ENCODE assay signal across 25 mouse cellular contexts in genomic region chr1:92914993-92915392, GRCm38 (mm10). TPM values are rescaled to one million over a fixed set of nuclear protein-coding genes. Genes with fewer than 3 reads are reported as not detected.
"Had no signal": no experiment of that assay in that cellular context is flagged by ENCODE, and none has a peak within 500 bp of the region (broad histone marks: within the 10 kb centered on the region; RNA-seq: fewer than 3 reads in every experiment).

No protein-coding gene starts in this region.

- H3K9me3 ChIP-seq: heart, embryonic 10.5 days; heart, embryonic 12.5 days; hindbrain, embryonic 13.5 days; hindbrain, embryonic 15.5 days; limb, embryonic 13.5 days; limb, embryonic 15.5 days; liver, embryonic 12.5 days had no signal

- H3K9ac ChIP-seq: heart, embryonic 12.5 days; hindbrain, embryonic 15.5 days; limb, embryonic 13.5 days; limb, embryonic 15.5 days; liver, embryonic 12.5 days; liver, embryonic 14.5 days had no signal

- H3K4me3 ChIP-seq: heart, embryonic 10.5 days; heart, embryonic 12.5 days; hindbrain, embryonic 13.5 days; hindbrain, embryonic 15.5 days; limb, embryonic 13.5 days; limb, embryonic 15.5 days; liver, embryonic 12.5 days had no signal

- DNase-seq: gastrocnemius, postnatal 14 days; gastrocnemius, postnatal 36 days; heart, adult 18-20 months; heart, postnatal 10 days; heart, postnatal 36 days; kidney, adult 11 months; kidney, adult 2 months; kidney, adult 9 months; kidney, postnatal 14 days; kidney, postnatal 36 days; layer of hippocampus, adult 9-11 months; left cerebral cortex, postnatal 4 days had no signal

- H3K4me2 ChIP-seq: heart, embryonic 12.5 days; hindbrain, embryonic 13.5 days; hindbrain, embryonic 15.5 days; limb, embryonic 13.5 days; limb, embryonic 15.5 days; liver, embryonic 12.5 days had no signal

- H3K27me3 ChIP-seq: heart, embryonic 12.5 days; hindbrain, embryonic 13.5 days; hindbrain, embryonic 15.5 days; limb, embryonic 13.5 days; limb, embryonic 15.5 days; liver, embryonic 12.5 days had no signal

- ATAC-seq: hindbrain, postnatal 0 days; intestine, embryonic 16.5 days; liver, embryonic 12.5 days had no signal

- H3K27ac ChIP-seq: heart, embryonic 10.5 days; hindbrain, embryonic 13.5 days; hindbrain, embryonic 15.5 days; hindbrain, postnatal 0 days; limb, embryonic 13.5 days; limb, embryonic 15.5 days; liver, embryonic 12.5 days; liver, embryonic 14.5 days had no signal

RNA-seq across cellular contexts. Expression of gene Ankmy1, which starts 12.3 kb away (rescaled TPM):
- total RNA-seq: heart, adult 18-20 months; heart, postnatal 36 days; hematopoietic stem cell, adult 5-6 weeks; hindbrain, postnatal 0 days had no signal
- polyA plus RNA-seq: liver, embryonic 16.5 days had no signal

RNA-seq across cellular contexts. Expression of gene Gpr35, which starts 35.7 kb away (rescaled TPM):
- polyA plus RNA-seq: hindbrain, embryonic 11.5 days had no signal
